Comparison of ENCODE assay signal across 14 mouse cellular contexts in the genomic region with DNA sequence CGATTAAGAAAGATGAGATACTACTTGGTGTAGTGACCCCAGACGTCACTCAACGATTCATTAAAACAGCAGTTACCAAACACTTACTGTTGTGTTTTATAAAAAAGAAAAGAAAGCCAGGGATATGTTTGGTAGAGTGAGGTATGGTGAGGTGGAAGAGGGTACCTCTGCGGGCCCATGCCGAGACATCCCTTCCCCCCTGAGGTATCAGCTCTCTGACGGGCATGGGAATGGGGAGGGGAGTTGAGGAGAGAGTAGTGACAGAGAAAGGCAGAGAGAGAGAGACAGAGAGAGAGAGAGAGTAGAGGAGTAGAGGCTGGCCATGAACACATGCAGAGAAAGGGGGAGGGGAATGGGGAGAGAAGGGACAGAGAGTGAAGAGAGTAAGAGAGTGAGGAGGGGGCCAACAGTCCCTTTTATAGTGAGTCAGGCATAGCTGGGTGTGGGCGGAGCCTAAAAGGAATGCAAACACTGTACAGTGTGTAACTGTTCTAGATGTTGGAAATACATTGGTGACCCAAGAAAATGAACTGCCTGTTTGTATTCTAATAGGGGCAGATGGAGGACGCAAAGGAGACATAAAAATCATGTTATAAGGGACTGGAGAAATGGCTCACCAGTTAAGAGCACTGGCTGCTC.
DNase-seq lines count a peak whose midpoint lies in the region; ATAC-seq lines count a peak whose summit lies in the region.
"Had no signal": no experiment of that assay in that cellular context is flagged by ENCODE, and none has a peak within 500 bp of the region (broad histone marks: within the 10 kb centered on the region; RNA-seq: fewer than 3 reads in every experiment).

No protein-coding gene starts in this region.

- H3K4me2 ChIP-seq in heart, embryonic 11.5 days = no peak overlapping the region
- no peak overlapping the region for H3K4me2 ChIP-seq in lung, embryonic 16.5 days (ENCODE audit: low read depth, low read length)
- no peak overlapping the region for H3K4me2 ChIP-seq in forebrain, embryonic 15.5 days (replicated peaks)
- no peak overlapping the region for H3K4me2 ChIP-seq in midbrain, embryonic 14.5 days (ENCODE audit: low read length)
- H3K4me2 ChIP-seq: embryonic facial prominence, embryonic 13.5 days; liver, embryonic 12.5 days had no signal

- H3K9me3 ChIP-seq in heart, embryonic 11.5 days (replicated peaks; ENCODE audit: control insufficient read depth, low read length) = no peaks in the 10 kb centered on the region
- H3K9me3 ChIP-seq in lung, embryonic 16.5 days (ENCODE audit: control insufficient read depth, low read length) = no peaks in the 10 kb centered on the region
- no peaks in the 10 kb centered on the region for H3K9me3 ChIP-seq in forebrain, embryonic 15.5 days
- no peaks in the 10 kb centered on the region for H3K9me3 ChIP-seq in midbrain, embryonic 14.5 days (ENCODE audit: control insufficient read depth, low read length)
- H3K9me3 ChIP-seq: embryonic facial prominence, embryonic 13.5 days; G1E; liver, embryonic 12.5 days had no signal

- intact Hi-C loops in heart, postnatal 14 days (cut with DNase I) = no loop called here

- 50% methylated on average over 8 of the region's 8 CpGs for WGBS in heart, embryonic 11.5 days (ENCODE audit: insufficient replicate concordance)
- WGBS in lung, embryonic 16.5 days = 42% methylated on average over 8 of the region's 8 CpGs
- WGBS in forebrain, embryonic 15.5 days = 68% methylated on average over 8 of the region's 8 CpGs
- 72% methylated on average over 8 of the region's 8 CpGs for WGBS in midbrain, embryonic 14.5 days

- H3K4me1 ChIP-seq in heart, embryonic 11.5 days (ENCODE audit: control insufficient read depth, insufficient read depth, low read length) = peaks cover 33% of the 10 kb centered on the region
- peaks cover 26% of the 10 kb centered on the region for H3K4me1 ChIP-seq in lung, embryonic 16.5 days (replicated peaks; ENCODE audit: control insufficient read depth, insufficient read depth, low read length)
- peaks cover 12% of the 10 kb centered on the region for H3K4me1 ChIP-seq in forebrain, embryonic 15.5 days
- H3K4me1 ChIP-seq in midbrain, embryonic 14.5 days (ENCODE audit: control insufficient read depth, insufficient read depth, low read length) = peaks cover 6% of the 10 kb centered on the region; the same call in 1 of the 2 replicates
- H3K4me1 ChIP-seq: embryonic facial prominence, embryonic 13.5 days had no signal

- no peaks in the 10 kb centered on the region for H3K27me3 ChIP-seq in heart, embryonic 11.5 days (ENCODE audit: control insufficient read depth, insufficient read depth, low read length)
- no peaks in the 10 kb centered on the region for H3K27me3 ChIP-seq in lung, embryonic 16.5 days (ENCODE audit: control insufficient read depth, insufficient read depth, low read depth, low read length)
- H3K27me3 ChIP-seq in forebrain, embryonic 15.5 days = no peaks in the 10 kb centered on the region
- H3K27me3 ChIP-seq in midbrain, embryonic 14.5 days (ENCODE audit: control insufficient read depth, insufficient read depth, low read length) = no peaks in the 10 kb centered on the region
- H3K27me3 ChIP-seq: embryonic facial prominence, embryonic 13.5 days; liver, embryonic 12.5 days had no signal

- no peak for DNase-seq in heart, postnatal 14 days
- DNase-seq in lung, postnatal 36 days = no peak
- no peak for DNase-seq in midbrain, embryonic 14.5 days
- DNase-seq in cerebellum, adult 18-20 months = no peak
- DNase-seq: B cell, adult 2 months; cerebellum, adult 8-10 months; right cerebral cortex, postnatal 25 days had no signal

- no peaks in the 10 kb centered on the region for H3K36me3 ChIP-seq in heart, embryonic 11.5 days (ENCODE audit: control insufficient read depth, insufficient read depth, low read length)
- no peaks in the 10 kb centered on the region for H3K36me3 ChIP-seq in lung, embryonic 16.5 days (ENCODE audit: control insufficient read depth, insufficient read depth, low read length)
- no peaks in the 10 kb centered on the region for H3K36me3 ChIP-seq in forebrain, embryonic 15.5 days
- H3K36me3 ChIP-seq in midbrain, embryonic 14.5 days (ENCODE audit: control insufficient read depth, insufficient read depth, low read length) = no peaks in the 10 kb centered on the region
- H3K36me3 ChIP-seq: embryonic facial prominence, embryonic 13.5 days; G1E; liver, embryonic 12.5 days had no signal

- H3K4me3 ChIP-seq in heart, embryonic 11.5 days (ENCODE audit: low read depth, low read length) = no peak overlapping the region
- no peak overlapping the region for H3K4me3 ChIP-seq in lung, embryonic 16.5 days (ENCODE audit: low read length)
- no peak overlapping the region for H3K4me3 ChIP-seq in forebrain, embryonic 15.5 days
- no peak overlapping the region for H3K4me3 ChIP-seq in midbrain, embryonic 14.5 days (replicated peaks; ENCODE audit: low read depth, low read length)
- H3K4me3 ChIP-seq: embryonic facial prominence, embryonic 13.5 days; liver, embryonic 12.5 days had no signal

- ATAC-seq in heart, embryonic 11.5 days (replicated peaks; ENCODE audit: insufficient number of reproducible peaks, low FRiP score, low TSS enrichment) = no peak
- peak; percentile 61 for ATAC-seq in lung, embryonic 16.5 days (ENCODE audit: low read depth)
- peak; percentile 31 for ATAC-seq in forebrain, embryonic 15.5 days (replicated peaks)
- peak; percentile 46; the same call in 1 of the 2 replicates for ATAC-seq in midbrain, embryonic 14.5 days (ENCODE audit: low FRiP score, low TSS enrichment)
- no peak for ATAC-seq in erythroid progenitor cell, adult 5-6 weeks (replicated peaks; ENCODE audit: low FRiP score, poor library complexity, severe bottlenecking)
- ATAC-seq: liver, embryonic 12.5 days had no signal

- no peak overlapping the region for H3K9ac ChIP-seq in heart, embryonic 11.5 days (ENCODE audit: low read depth, low read length)
- H3K9ac ChIP-seq in lung, embryonic 16.5 days (ENCODE audit: low read length) = no peak overlapping the region
- H3K9ac ChIP-seq in forebrain, embryonic 15.5 days (replicated peaks) = no peak overlapping the region
- no peak overlapping the region for H3K9ac ChIP-seq in midbrain, embryonic 14.5 days (replicated peaks; ENCODE audit: low read length)
- H3K9ac ChIP-seq: embryonic facial prominence, embryonic 13.5 days; liver, embryonic 12.5 days had no signal

- H3K27ac ChIP-seq in heart, embryonic 11.5 days (ENCODE audit: low read depth, low read length) = peak overlapping the region; percentile 97
- peak overlapping the region; percentile 66 for H3K27ac ChIP-seq in lung, embryonic 16.5 days (ENCODE audit: low read length)
- H3K27ac ChIP-seq in forebrain, embryonic 15.5 days (replicated peaks) = peak overlapping the region; percentile 82
- H3K27ac ChIP-seq in midbrain, embryonic 14.5 days (replicated peaks; ENCODE audit: low read depth, low read length) = no peak overlapping the region
- H3K27ac ChIP-seq: embryonic facial prominence, embryonic 13.5 days; liver, embryonic 12.5 days had no signal

Comparison
In these comparisons a context has a peak if more than half of its experiments do, and no peak if none do; other contexts are left out.
1. ATAC-seq: peak in lung, embryonic 16.5 days (single experiment), forebrain, embryonic 15.5 days (single experiment) and midbrain, embryonic 14.5 days (single experiment); none in heart, embryonic 11.5 days (single experiment) and erythroid progenitor cell, adult 5-6 weeks (single experiment).